Mouse (Mus musculus) adrenal gland, postnatal 4 days (tissue): ENCODE measurements around the gene Cphx1. TPM values are rescaled to one million over a fixed set of nuclear protein-coding genes. Genes with fewer than 3 reads are reported as not detected.
"Not testable (repeated sequence)": the region's sequence is repeated elsewhere in the genome, so short reads cannot be mapped to it uniquely, and the experiment has no call there.

Source experiments
- DNase-seq, 2 experiments: peaks; one replicate each; pipeline ENCODE4 v3.0.0; 2021 to 2022; ENCODE audit warnings: low spot score in 2 of 2, mixed read lengths in 2 of 2
- long read RNA-seq, 2 experiments: library from polyadenylated mRNA; stranded (forward); transcript quantifications; one replicate each; pipeline ENCODE4 v2.0.0; 2021
- total RNA-seq, 2 experiments: library from RNA; stranded (reverse); gene quantifications; 2 replicates each; pipeline ENCODE4 v1.2.3; 2021

Cphx1 gene
- not detected for total RNA-seq
- long read RNA-seq, experiment 1: 0 reads
- long read RNA-seq, experiment 2: 0 reads

DNA sequence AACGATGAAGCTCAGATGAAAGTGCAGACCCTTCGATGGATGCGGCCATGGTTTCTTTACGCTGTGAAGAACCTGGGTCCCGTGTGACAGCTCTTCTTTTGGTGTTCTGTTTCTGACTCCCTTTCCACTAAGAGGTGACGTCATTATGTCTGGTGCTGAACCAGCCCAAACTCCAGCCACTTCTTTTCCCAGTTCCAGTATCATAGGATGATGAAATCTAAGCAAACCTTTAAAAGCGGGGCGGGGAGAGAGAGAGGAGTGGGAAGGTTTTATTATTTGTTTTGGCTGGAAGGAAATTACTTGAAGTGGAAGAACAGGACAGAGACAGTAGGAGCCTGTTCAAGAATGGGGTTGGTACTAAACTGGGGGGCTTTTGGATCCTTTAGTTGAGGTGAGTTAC, at the start of gene Cphx1:
Gene Cphx1, plus strand, starts transcription at position 301 of the 400 bp plus-strand sequence.
- DNase-seq: not testable (repeated sequence)

DNA sequence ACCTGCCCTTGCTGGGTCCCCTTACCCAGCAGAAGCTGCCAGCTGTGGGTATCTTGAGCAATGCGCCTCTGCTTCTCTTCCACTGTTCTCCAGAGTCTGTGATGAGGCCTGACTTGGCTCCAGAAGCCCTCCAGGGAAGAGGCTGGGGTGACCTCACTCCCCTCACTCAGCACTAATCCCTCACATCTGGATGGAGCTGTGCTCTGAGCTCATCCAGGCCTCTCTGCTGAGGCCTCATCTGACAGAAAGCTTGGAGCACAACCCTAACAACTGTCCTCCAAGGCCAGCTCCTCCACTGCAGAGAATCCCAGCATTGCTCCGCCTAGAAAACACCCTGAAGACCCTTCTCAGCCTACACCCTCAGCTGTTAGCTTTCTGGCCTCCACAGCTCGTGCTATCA, 43.5 kb upstream of the Cphx1 start:
- not testable (repeated sequence) for DNase-seq

DNA sequence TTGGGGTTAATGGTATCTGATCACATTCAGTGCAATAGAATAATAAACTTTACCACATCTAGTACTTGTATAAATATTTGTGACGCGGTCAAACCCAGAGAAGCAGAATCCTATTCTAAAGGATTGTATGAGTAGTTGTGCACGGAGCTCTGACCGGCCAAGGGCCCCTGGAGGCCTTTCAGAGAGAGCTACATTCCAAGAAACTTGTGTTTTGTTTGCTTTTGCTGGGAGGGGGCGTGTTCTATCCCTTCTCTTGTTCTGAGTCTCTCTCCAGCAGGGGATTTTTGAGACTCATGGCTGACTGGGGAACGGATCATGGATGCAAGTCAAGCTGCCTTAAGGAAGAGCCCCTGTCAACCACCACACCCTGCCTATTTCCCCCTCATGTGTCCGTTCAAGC, 42.4 kb upstream of the Cphx1 start:
- DNase-seq: not testable (repeated sequence)

DNA sequence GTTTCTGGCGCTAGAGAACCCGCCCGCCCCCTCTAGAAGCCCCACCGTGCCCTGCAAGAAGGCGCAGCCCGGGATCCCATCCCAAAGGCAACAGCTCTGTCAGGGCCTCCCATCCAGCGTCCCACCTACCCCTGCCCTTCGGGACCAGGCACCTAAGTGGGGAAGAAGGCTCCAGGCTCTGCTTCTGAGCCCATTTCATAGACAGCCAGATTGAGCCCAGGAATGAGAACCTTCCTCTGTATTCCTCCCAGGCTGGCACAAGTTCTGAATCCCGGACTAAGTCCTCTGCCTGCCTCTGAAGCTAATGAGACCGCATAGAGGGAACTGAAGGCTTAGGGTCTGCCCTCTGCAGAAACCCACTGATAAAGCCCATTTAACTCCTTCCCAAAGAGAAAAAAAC, 35.1 kb upstream of the Cphx1 start, which contains the start of gene Plac9a:
Gene Plac9a, minus strand, starts transcription at position 101 of the 400 bp plus-strand sequence.
- DNase-seq: not testable (repeated sequence)

DNA sequence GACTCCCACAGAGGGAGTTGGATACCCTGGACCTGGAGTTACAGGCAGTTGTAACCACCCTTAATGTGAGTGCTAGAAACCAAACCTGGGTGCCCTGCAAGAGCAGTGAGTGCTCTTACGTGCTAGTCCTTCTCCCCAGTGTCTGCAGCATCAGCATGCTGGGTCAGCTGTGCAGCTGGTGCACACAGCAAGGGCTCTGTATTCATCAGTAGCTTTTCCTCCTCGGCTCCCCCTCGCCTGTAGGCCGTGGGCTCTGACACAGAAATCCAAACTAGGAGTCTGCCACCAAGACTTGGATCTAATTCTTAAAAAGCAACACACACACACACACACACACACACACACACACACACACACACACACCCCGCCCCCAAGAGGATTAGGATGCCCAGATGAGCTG, 32.9 kb upstream of the Cphx1 start:
- not testable (repeated sequence) for DNase-seq

DNA sequence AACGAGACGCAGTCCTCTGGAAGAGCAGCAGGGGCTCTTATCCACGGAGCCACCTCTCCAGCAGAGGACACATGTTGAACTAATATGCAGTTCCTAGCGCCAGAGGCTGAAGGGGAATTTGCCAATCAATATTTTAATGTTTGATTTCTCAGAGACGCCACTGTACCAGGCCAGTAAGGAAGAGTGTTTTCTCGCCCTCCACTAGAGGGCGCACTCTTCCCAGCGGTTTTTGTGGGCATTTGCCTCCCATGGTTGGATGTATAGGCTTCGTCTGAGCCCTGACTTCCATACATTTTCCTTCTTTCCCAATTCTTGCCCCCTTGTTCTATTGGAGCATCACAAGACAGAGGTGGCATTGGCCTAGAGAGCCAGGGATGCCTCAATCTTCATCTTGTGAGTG, 30.8 kb upstream of the Cphx1 start:
- not testable (repeated sequence) for DNase-seq

DNA sequence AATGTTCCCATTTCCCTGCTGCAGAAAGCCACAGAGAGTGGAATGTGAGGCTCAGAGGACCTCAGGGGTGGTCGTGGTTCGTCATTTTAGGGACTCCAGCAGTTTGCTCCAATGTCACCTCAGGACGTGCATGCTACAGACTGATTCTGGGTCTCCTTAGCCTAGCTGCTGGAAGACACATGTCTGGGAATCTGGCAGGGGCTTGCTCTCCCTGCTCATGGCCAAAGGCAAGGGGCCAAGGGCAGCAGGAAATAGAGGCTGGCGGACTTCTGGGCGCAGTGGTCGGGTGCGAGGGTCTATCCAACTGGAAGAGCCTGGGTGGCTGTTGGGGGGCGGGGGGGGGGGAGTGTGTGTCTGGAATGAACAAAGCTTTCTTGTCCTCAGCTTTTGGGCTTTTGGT, 29.1 kb upstream of the Cphx1 start:
- not testable (repeated sequence) for DNase-seq

DNA sequence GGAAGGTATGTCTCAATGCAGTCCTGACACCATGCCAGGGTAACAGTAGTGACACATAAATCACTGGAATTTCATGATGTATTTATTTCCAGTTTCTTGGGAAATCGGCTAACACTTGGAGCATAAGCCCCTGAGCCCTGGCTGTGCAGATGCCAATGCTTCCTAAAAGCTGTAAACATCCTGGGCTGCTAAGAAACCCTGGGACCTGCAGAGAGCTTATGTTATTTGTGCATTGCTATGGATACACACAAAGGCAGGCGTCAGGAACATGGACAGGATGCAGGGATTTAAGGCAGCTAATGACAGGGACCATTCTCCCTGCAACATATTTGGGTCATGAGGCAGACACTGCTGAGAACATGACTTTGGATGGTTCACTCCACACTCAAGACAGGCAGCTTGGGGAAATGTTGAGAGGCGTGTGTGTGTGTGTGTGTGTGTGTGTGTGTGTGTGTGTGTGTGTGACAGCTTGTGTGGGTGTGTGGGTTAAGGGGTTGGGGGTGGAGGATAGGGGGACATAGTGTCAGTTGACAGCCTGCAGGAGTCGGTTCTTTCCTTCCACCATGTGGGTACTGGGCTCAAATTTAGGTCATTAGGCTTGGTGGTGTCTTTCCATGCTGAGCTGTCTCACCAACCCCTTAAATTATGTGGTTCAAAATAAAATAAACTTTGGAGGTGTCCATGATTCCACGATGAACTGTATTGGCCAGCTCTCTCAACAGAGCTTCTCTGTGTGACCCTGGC, 19.5 kb upstream of the Cphx1 start:
- DNase-seq: not testable (repeated sequence)

DNA sequence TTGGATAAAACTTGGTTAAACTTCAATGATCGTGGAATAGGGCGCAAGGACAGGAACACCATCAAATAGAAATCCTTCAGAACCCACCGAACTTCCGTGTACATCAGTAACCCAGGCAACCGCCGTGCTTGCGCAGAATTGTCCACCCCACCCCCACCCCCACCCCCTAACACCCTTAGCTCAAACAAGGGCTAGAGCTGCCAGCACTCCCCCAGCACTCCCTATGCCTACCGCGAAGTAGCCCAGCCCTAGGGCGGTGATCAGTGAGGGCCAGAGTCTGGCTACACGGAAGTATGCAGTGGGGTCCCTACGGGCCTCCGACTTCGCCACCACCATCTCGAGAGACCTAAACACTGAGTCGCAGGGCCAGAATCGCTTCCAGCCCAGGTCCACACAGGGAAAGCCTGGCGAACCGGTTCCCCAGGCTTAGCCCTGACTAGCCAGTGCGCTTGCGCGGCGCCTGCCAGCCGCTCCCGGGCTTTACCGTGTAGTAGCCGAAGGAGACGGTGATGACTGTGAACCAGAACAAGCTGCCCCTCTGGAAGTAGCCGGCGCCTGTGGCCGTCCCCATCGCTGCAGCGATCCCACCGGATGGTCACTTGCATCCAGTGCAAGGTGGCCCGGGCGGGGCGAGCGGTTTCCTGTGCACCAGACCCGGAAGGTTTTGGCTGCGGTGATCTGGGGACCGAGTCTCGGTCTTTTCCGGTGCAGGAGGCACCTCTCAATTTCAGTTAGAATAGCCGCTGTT, 11.1 kb upstream of the Cphx1 start:
- DNase-seq: not testable (repeated sequence)

DNA sequence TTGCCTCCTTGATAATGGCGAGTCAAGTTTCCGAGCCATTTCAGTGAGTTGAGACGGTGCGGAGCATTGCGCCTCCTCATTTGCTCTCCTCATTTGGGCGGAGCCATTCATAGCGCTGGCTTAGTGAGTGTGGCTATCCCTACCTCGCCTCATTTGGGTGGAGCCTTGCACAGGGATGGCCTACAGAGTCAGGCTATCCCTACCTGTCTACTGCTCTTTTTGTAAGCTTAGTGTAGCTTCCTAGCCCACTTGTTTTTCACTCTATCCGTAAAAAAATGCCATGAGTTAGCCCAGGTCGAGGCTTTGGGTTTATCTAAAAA, 10.6 kb upstream of the Cphx1 start, which contains the start of gene Tmem254a:
Gene Tmem254a, minus strand, starts transcription at position 111 of the 320 bp plus-strand sequence.
- DNase-seq: not testable (repeated sequence)

DNA sequence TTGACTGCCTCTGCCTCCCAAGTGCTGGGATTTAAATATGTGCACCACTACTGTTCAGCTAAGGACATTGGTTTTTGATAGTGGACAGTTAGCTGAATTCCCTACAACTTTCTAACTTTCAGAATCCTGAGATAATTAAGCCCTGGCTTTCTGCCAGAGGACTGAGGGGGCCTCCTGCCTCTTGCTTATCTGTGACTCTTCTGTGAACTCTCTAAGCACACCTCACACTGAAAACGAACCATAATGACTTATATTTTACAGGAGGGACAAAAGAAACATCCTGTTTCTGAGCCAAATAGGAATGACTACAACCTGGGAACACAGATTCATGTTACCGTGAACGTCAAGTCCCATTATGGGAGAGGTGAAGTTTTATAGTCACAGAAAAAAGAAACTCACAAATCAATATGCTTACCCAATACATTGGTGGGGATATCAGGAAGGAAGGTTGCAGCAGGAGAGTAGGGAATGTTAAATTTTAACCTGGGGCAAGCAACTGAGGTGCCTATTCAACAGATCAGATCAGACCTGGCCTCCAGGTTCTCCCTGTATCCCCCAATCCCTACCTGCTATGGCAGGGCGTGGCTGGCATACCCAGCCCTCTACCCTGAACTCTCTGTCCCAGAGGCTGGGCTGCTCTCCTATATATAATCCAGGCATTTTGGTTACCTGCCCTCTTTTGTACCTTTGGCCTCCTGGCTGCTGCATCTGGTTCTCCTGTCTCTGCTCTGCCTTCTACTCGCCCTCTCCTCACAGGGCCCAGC, 1.1 kb upstream of the Cphx1 start:
- DNase-seq: not testable (repeated sequence)

DNA sequence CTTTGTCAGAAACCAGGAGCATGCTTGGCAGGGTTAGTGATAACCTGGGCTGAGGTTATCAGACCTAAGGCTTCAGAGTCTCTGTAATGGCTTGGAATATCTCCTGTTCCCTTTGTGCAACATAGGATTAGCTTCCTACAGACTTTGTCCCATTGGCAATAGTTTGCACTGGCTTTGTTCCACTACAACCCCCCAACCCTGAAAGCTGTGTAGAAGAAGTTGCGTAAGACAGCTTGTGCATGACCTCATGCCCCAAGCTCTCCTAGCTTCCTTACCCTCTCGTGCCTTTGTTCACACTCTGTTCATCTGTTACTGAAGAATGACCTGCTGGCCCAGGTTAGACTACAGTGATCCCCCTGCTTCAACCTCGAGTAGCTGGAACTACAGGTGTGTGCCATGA, 19.8 kb downstream of the Cphx1 start:
- not testable (repeated sequence) for DNase-seq

DNA sequence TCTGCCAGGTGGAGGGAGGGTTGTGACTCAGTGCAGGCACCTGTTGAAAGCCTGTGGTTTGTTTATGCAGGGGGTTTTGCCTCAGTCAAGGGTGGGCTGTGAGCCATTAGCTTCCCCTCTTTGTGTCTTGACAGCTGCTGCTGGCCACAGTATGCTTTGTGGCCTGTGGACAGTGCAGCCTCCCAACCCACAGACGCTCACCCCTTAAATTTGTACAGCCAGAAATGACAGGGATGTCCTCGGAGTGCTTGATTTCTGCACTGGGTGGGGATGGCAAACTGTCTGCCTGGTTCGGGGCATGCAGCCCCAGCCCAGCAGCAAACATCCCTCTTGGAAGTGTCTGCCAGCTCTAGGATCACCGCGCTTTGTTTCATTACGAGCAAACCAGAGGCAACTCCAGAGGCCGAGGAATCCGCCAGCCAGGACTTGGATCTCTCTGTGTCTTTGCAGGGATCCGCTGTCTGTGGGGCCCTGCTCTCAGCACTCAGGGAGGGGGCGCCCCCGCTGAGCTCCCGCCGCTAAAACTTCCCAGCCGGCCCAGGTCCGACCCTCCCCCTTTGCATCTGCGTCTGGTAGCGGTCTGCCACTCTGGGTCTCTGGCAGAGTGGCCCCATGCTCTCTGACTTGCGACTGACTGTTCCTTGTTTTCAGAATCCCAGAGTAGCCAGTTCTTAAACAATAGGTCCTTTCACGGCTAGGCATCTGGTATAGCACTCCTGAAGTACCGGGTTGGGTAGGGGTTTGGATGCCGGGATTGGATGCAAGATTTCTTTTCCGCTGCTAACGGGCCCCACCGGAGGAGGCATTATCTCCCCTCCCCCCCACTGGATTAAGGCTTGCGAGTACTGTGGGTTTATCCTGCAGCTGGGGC, 40.5 kb downstream of the Cphx1 start, which contains the start of gene Duxbl1:
Gene Duxbl1, plus strand, starts transcription at position 207 of the 871 bp plus-strand sequence.
- DNase-seq: not testable (repeated sequence)

DNA sequence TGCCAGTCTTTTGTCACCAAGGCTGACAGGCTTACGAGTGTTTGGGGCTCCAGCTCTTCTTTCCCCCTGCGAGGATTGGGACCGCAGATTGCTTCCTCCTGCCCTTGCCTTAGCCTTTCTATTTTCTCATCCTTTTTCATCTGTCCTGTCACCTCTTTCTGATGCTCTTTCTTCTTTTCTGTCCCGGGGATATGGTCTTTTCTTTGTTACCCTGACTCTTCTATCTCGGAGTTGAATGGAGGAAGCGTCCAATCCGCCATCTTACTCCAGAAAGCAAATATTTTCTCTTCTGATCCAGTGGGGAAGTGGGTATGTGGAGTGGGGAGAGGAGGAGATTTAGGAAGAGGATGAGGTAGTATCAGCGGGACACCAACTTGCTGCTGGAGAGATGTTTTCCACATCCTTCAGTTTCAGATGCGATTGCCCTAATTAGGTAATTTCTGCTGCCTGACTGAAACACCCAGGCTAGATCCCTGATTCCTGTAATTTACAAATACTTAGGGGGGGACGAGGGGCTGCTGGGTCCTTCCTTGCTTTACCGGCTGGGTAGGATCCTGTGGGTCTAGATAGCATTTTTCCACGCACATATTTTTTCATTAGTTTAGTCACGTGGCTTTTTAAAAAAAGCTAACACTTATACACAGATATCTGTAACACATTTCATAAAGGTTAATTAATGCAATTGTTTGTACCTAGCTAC, 41.3 kb downstream of the Cphx1 start:
- DNase-seq: not testable (repeated sequence)

DNA sequence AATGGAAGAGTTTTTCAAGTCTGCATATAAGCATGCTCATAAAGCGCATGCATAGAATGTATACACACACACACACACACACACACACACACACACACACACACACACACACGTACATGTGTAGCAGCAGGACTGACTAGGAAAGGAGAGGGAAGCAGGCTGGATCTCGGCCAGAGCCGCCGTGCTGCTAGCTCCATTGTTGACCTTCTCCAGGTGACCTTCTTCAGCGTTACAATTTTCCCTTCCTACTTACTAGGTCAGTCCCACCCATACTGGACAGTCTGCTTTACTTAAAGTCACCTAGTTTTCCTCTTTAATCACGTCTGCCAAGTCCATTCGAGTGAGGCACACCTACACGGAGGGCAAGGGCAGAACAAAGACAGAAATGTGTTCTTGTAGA, 43.8 kb downstream of the Cphx1 start:
- DNase-seq: peak in 1 of 2 experiments; percentile 1

Other genes with a start within 250 kb of the Cphx1 start
- gene Ppif, start 244.2 kb upstream of the Cphx1 start, total RNA-seq: 10 to 100 TPM; 35.2 to 38.8 TPM
- 10 to 100 TPM; 30.2 to 34.7 TPM for gene Zcchc24, start 169.3 kb upstream of the Cphx1 start, total RNA-seq
- 10 to 100 TPM; 54.9 to 58.8 TPM for gene Anxa11, start 96.1 kb upstream of the Cphx1 start, total RNA-seq
- 1 to 10 TPM; 1.7 to 2.4 TPM for gene Plac9a, start 35.2 kb upstream of the Cphx1 start, total RNA-seq
- 1 to 10 TPM; 6.2 to 7.2 TPM for gene Tmem254a, start 10.6 kb upstream of the Cphx1 start, total RNA-seq
- 1 to 10 TPM; 2.5 to 2.8 TPM for gene Duxbl1, start 40.3 kb downstream of the Cphx1 start, total RNA-seq
- gene Gm9780, start 104.4 kb downstream of the Cphx1 start, total RNA-seq: 10 to 100 TPM; 11.6 to 22.2 TPM
- 10 to 100 TPM; 22.2 to 45.4 TPM for gene Tmem254c, start 129.1 kb downstream of the Cphx1 start, total RNA-seq
- gene Cphx2, start 143.2 kb downstream of the Cphx1 start, total RNA-seq: not detected
- not detected for gene Cphx3, start 144.0 kb downstream of the Cphx1 start, total RNA-seq
- gene Duxbl2, start 180.0 kb downstream of the Cphx1 start, total RNA-seq: 1 to 10 TPM; 1.0 to 1.2 TPM
- gene Plac9b, start 244.2 kb downstream of the Cphx1 start, total RNA-seq: 10 to 100 TPM; 49.1 to 62.8 TPM